Mouse (Mus musculus) c-Kit-positive CD71-positive TER-119-negative erythroid progenitor cells, embryonic 14.5 days (primary cell): Measurements from ENCODE around the gene Zfp266.
"Not testable (repeated sequence)": the region's sequence is repeated elsewhere in the genome, so short reads cannot be mapped to it uniquely, and the experiment has no call there.

ENCODE experiments used
- DNase-seq: peaks from one replicate; pipeline ENCODE4 v3.0.0-alpha.2; 2013; ENCODE audit warnings: low read depth

The Zfp266 gene

DNA sequence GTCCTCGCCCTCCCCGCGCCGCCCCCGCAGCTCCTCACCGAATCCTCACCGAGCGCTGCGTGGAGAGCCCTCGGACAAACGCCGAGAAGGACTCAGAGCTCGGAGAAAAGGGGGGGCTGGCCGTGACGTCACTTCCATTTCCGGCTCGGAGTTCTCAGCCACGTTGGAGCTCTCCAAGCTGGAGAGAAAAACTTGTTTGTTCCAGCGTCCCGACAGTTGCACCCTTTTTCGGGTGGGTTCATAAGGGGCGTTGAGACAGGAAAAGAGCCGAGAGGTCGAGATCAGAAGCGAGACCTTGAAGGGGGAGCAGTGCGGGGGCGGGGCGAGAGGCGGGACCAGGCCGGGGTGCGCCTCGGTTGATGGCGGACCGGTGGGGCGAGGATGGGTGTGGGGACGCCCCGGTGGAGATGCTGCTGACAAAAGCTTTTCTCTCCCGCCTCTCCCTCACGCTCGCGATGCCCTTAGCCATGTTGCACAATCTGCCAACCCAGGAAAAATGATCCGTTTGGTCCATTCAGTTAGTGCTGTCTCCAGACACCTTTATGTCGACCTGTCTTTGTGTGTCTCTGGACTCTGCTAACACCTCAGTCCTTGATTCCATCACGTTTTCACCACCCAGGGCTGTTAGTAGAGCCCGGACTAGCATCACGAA, at the start of gene Zfp266:
Gene Zfp266, minus strand, starts transcription at position 112 of the 652 bp plus-strand sequence.
- DNase-seq: peak; percentile 85

DNA sequence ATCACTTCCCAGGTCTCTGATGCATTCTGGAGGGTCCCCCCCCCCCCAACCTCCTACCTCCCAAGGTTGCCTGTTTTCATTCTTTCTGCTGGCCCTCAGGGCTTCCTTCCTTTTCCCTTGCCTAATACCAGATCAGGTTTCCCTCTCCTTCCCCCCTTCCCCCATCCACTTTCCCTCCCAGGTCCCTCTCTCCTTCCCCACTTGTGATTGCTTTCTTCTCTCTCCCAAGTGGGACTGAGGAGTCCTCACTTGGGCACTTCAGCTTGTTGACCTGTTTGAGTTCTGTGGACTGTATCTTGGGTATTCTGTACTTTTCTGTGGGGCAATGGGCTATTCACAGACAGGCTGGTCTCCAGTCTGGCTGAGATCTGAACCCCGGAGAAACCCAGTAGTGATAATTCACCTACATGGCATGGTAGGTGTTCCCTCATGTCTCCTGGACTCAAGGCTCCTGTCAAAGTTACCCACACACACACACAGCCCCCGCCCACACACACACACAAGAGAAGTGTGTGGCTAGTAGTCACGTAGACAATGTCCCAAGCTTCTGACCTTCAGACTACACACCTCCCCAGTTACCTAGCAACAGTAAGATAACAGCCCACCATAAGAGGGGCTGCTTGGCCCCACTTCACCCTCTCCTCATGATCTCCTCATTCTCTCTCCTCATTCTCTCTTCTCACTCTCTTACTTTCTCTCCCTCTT, 44.3 kb upstream of the Zfp266 start:
- not testable (repeated sequence) for DNase-seq

DNA sequence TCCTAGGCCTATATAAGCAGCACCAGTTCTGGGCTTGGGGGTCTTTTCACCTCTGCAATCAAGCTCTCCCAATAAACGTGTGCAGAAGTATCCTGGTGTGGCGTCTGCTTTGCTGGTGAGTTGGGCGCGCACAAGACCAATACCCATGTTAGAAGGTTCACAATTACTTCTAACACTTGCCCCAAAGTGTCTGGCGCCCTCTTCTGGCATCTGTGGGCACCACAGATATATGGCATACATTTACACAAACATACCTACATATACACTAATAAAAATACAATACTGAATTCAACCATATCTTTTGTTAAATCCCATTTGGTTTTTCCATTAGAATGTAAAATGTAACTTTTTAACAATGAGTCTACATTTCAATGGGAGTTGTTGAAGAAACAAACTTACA, 41.0 kb upstream of the Zfp266 start:
- no peak for DNase-seq

DNA sequence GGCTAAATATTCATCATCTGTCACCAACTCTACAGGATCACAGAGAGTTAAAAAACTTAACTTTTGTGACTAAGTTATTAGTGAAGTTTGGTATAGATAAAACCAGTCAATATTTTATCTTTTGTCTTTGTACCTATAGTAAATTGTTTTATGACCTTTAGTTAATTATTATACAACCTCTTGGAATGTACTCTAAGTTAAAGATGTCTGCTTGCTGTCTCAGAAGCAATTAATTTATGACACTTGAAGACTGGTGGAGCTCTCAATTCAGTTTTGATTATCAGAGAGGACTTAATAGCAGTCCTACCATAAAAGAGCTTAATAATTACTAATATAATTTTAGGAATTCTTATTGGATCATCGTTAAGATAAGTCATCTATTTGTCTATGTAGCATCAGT, 31.5 kb upstream of the Zfp266 start:
- DNase-seq: no peak

DNA sequence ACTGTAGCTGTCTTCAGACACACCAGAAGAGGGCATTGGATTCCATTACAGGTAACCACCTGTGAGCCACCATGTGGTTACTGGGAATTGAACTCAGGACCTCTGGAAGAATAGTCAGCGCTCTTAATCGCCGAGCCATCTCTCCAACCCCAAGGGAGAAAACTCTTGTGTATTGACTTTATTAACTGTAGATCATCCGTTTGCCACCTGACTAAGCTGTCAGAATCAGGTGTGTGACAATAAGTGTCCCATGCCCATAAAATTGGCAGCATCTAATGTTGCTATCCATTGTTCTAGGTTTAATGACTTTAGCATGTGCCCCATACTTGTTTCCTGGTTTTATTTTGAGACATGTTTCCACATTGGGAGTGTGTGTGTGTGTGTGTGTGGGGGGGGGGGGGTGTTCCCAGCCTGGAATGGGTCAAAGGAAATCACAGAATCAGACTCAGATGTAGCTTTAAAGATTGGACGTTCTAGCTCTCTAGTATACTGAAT, 30.6 kb upstream of the Zfp266 start:
- DNase-seq: no peak

DNA sequence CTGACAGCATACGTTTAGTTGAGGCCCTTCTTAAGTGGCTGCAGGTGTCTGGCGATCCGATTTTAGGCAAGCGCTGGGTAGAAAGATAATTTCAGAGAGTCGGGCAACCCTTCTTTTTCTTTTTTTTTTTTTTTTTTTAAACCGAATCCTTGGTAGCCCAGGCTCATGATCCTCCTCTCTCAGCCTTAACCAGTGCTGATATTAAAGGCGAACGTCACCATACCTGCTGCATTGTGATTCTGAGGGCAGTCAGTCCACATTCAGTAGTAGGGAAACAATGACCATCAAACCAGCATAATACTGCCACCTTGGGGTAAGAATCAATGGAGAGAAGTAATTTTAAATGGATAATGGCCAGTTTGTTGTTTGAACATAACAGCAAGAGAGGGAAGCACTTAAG, 23.9 kb upstream of the Zfp266 start:
- DNase-seq: peak; percentile 50

DNA sequence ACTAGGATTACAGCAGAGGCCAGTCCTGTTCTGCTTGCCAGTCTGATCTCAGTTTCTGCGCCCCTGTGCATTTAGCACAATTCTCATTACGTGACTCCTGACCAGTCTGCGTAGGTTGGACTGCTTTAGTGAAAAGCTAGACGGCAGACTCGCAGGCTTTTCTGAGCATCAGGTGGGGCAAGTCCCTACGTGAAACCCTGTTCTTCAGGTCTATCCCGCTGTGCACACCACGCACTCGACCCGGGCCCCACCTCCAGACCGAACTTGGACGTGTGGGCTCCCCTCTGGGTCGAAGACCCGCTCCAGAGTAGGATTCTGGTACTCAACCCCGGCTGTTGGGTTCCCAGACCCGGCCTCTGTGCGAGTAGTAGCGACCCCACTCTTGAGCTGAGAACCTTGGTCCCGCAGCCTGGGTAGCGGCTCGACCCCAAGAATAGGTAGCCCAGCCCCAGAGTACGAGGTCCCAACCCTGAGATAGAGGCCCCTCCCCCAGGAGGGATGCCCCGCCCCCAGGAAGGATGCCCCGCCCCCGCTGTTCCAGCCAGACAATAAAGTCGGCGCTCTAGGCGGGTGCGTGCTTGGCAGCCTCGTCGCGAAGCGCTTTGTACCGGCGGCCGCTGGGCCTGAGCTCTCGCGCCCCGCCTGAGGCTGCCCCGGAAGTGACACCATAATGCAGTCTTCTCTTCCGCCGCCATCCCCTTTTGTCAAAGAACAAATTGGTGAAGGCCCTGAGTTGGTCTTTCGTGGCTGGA, 23.0 kb upstream of the Zfp266 start:
- peak; percentile 56 for DNase-seq

DNA sequence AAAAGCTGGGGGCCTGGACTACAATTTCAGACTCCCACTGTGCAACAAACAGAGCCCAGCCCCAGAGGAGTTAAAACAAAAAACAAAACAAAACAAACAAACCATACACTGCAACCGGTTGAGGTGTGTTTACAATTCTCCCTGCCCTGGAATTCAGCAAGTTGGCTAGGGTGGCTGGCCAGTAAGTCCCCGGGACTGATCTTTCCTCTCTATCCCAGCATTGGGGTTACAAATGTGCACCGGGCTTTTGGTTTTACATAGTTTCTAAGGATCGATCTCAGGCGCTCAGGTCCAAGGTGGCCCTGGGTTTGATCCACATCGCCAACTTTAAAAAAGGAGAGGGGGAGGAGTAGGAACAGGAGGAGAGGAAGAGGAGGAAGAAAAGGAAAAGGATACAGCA, 22.3 kb upstream of the Zfp266 start:
- no peak for DNase-seq

DNA sequence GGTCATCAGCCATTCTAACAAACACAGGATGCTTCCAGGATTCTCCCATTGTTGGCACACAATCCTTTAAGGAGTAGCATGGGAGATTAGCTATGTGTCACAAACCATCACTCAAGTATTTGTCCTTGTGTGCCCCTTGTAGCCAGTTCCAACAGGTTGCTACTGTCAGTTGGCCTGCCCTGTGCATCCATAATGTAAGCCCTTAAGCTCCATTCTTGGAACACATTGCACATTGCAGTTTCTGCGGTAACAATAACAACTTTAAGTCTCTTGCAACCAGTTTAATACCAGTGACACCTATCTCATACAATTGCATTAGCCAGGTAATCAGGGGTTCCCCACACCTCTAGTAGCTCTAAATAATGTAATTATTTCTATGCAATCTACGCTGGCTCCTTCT, 15.4 kb upstream of the Zfp266 start:
- DNase-seq: no peak

DNA sequence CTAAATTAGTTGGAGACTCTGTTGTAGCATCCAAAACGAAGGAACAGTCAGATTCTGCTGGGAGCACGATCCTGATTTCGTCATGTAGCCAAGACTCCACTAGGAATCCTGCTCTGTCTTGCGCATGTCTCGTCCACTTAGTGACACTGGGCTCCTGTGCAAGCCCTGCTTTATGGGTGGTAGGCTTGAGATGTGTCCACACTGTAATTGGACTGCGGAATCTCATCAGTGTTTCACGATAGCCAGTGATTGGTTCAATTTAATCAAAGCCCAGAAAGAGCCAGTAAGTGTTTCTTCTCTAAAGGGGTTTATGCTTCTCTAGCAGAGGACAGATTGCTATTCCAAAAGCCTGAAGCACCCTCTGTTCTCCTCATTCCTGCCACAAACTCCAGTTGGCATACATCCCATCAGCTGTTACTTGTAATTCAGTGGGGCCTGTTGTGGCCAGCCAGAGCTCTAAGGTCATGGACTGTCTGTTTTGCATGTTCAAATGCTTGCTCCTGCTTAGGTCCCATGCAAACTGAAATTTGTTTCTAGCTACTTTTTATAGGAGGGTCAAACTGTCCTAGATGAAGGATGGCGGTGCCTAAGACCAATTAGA, 13.2 kb upstream of the Zfp266 start:
- DNase-seq: no peak

DNA sequence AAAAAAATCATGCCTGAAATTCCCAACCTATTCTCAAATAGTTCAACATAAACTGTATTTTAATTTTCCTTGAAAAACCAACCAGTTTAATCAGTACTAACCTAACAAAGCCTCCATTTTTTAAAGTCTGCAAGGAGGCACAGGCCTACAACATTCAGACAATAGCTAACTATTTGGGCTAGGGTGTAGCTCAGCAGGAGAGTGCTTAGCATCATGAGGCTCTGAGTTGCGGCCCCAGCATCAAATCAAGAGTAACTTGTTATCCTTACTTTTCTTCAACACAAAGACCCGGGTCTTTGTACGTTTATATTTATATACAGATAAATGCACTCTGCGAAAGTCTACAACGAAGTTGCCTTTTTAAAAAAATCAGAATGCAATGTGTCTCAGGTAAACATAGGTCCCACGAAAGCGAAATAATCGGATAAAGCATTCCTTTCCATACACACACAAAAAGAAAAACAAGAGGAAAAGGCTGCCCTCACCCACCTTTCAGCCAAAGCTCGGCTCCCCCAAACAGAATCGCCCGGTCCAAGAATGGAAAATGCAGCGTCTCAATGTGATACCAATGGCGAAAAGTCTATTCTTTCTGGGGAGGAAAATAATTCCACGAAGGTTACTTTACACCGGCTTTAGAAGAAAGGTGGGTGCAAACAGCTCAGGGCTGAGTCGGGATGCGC, 546 bp downstream of the Zfp266 start:
- no peak for DNase-seq

DNA sequence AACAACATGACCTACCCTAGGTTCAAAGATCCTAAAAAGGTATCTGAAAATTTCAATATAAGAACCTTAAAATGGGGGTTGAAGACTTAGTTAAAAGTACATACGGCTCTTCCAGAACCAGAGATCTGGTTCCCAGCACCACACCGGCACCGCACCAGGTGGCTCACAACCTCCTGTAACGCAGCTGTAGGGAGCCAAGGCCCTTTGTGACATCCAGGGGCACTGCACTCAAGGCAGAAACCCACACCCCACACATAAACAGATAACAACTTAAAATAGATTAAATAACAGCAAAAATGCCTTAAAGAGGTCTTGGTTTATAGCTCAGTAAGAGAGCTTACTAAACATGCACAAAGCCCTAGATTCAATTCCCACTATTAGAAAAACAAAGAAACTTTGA, 1.3 kb downstream of the Zfp266 start:
- no peak for DNase-seq

DNA sequence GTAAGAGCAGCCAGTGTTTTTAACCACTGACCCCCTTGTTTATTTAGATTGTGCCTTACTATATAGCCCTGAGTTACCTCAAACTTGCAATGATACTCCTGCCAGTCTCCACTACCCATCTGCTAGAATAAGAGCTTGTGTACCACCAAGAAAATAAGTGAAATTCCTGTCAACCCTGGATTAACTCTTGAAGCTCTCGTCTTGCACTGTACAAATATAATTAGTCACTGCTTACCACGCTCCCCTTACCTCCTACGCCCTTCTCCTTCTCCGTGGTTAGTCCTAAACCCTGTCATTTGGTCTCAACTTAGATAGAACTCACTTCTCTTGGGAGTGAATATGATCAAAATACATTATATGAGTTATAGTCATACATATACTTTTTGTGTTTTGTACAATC, 2.5 kb downstream of the Zfp266 start:
- DNase-seq: no peak

DNA sequence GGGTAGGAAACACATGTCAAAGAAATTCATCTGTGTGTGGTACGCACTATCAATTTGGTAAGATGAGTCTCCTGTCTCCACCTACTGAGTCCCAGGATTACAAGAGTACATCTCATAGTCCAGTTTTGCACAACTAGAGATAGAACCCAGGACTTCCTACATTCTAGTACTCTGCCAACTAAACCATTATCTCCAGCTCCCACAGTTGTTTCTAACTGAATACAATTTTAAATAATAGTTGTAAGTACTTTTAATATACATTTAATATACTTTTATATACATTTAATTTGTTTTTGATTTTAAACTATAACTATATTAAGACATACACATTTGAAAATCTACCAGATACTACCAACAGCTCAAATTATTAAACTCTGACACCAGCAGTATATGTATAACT, 3.5 kb downstream of the Zfp266 start:
- no peak for DNase-seq

DNA sequence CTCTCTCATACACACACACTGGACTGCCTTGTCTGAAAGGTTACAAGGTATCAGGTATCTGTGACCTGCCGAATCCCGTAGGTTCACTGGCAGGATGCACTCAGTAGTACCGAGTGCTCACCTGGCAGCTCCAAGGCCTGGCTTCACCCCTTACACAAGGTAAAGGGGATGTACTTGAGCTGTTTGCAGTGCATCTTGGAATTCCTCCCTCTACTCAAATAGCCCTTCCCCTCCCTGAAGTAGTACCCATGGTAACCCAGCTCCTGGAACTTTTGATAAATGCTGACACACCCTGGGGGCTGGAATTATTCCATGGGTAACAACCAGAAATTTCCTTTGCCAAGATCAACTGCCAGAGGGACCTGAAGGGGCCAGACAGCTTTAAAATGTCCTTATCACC, 7.2 kb downstream of the Zfp266 start:
- no peak for DNase-seq

DNA sequence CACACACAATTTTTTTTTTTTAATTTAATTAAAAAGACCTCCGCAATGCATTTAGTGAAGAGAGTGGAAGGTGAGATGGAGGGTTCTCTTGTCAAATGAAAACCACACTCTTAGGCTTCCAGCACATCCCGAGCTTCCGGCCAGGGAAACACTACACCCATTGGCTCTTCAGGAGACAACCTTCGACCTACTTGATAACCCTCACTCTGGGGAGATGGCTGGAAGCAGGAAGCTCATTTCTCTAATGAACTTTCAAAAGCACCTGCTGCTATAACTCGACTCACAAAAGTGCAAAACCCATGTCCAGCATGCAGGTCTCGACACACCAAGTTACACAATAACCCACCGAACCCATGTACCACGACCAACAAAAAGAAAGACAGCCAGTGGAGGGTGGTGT, 8.5 kb downstream of the Zfp266 start:
- no peak for DNase-seq

DNA sequence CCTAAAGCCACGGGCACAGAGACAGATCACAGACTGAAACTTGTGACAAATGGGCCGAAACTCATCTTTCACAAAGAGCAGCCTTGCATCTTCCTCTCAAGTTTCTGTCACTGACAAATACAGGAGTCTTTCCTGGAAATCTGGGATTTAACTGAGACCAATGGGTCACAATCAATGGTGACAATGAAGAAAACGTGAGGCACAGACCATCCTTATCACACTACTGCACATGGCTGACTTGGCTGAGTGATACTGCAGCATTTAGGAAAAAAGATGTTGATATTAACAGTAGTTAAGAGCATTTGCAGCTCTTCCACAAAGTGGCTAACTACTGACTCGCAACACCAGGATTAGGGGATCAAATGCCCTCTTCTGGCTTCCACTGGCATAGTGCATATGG, 9.6 kb downstream of the Zfp266 start:
- peak; percentile 48 for DNase-seq

DNA sequence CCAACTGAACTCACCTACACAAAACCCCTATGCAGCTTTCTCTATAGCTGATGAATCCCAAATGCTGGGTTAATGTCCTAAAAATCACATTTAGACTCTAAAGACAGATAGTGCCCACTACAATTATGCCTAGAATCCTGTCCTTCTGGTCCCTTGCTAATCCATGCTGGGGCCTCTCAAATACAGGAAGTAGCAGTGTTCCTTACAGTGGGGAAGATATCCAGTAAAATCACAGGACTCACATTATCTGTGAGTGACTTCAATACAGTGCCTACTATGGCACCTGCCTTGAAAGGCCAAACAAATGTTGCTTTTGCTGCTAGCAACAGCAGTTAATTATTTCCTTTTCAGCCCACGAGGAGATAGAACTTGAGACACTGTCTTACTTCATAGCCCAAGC, 10.9 kb downstream of the Zfp266 start:
- no peak for DNase-seq

DNA sequence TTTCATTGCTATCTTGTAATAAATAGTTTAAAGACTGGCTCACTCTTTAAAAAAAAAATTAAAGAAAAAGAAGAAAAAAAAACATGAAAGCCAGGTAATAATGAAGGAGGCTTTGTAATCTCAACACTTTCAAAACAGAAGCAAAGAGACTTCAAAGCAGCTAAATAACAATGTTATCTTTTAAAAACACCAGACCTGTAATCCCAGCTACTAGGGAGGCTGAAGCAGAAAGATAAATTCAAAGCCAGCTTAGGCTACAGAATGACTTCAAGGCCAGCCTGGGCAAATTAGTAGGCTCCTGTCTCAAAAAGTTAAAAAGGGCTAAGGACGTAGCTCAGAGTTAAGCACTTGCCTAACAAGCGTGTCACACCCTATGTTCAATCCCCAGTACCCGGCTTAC, 11.5 kb downstream of the Zfp266 start:
- DNase-seq: peak; percentile 44

DNA sequence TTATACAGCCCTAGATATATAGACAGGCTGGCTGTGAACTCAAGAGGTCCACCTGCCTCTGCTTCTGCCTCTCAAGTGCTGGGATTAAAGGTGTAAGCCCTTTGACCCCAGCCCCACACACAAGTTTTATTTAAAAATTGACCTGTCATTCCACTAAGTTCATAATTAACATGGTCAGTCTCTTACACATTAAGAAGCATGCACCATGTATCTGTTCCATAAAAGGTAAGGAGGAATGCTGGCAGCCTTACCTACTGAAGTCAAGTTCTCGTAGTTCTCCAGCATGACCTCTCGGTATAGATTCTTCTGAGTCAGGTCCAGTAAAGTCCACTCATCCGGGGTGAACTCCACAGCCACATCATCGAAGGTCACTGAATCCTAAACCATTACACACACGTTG, 16.4 kb downstream of the Zfp266 start:
- DNase-seq: no peak

DNA sequence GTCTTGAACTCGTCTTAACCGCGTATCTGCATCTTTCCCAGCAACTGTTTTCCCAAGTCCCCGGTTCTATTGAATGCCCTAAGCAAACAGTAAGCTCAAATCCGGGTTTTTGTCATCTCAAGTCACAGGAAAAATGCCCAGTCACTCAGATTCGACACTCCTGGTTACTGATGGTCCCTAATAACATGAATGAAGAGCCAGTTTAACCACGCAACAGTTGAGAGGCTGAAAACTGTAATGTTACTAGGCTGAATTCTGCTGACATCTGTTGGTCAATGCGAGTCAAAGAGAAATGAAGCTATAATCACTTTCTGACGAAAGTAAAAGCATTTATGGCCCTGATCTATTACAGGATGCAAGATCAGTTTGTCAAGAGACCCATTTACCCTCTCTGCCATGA, 27.9 kb downstream of the Zfp266 start:
- DNase-seq: peak; percentile 30
